Mouse (Mus musculus): ENCODE data around the gene Gm9046.
"Not testable (repeated sequence)": the region's sequence is repeated elsewhere in the genome, so short reads cannot be mapped to it uniquely, and the experiment has no call there.

Gene Gm9046

DNA sequence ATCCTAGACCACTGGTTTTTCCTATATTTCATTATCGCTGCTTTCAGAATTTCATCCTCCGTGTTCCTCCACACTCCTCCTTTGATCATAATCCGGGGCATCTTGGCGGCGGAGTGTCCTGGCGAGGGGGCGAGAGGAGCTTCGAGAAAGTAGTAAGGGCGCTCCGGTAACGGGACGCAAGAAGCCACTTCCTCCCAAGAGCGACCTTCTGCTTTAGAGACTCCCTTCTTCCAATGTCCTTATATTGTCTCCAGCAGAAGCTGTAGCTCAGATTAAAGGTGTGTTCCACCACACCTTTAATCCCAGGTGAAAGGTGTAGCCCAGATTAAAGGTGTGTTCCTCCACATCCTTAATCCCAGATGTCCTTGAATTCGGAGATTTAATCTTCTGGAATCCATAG lies at the start of gene Gm9046:
Gene Gm9046 (minus strand): TSS at position 101 of the 400 bp plus-strand sequence.
- not testable (repeated sequence) for DNase-seq

DNA sequence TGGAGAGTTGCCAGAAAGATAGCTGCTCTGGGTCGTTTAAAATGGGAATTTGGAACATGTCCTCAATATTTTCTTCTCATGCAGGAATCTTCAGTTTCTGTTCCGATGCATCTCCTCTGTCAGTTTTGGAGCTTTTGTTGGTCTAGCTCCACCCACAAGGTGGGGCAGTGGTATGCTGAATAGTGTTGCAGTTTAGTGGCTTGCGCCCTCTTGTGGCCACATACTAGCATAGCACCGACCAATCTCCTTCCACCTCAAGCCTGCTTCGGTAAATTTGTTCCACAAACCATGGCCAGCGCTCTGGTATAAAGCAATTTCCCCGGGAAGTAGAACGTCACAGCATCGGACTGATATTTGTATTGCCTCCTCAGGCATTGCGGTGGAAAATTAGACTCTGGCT lies 27.4 kb upstream of the Gm9046 start:
- DNase-seq = peak; percentile 55 to 71

- no peak for DNase-seq
Measured at GRCm38 (mm10) chr10:118369518-118369917, 26.5 kb upstream of the Gm9046 start.

DNA sequence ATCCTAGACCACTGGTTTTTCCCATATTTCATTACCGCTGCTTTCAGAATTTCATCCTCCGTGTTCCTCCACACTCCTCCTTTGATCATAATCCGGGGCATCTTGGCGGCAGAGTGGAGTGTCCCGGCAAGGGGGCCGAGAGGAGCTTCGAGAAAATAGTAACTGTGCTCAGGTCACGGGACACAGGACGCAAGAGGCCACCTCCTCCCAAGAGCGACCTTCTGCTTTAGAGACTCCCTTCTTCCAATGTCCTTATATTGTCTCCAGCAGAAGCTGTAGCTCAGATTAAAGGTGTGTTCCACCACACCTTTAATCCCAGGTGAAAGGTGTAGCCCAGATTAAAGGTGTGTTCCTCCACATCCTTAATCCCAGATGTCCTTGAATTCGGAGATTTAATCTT lies 10.9 kb upstream of the Gm9046 start, which contains the start of gene Gm9049:
Gene Gm9049 (minus strand): TSS at position 101 of the 400 bp plus-strand sequence.
- not testable (repeated sequence) for DNase-seq

GRCm38 (mm10) chr10:118348579-118348978 lies 5.5 kb upstream of the Gm9046 start, which contains the start of gene Gm9048:
Gene Gm9048, minus strand, starts transcription at chr10:118348679.
- not testable (repeated sequence) for DNase-seq

DNA sequence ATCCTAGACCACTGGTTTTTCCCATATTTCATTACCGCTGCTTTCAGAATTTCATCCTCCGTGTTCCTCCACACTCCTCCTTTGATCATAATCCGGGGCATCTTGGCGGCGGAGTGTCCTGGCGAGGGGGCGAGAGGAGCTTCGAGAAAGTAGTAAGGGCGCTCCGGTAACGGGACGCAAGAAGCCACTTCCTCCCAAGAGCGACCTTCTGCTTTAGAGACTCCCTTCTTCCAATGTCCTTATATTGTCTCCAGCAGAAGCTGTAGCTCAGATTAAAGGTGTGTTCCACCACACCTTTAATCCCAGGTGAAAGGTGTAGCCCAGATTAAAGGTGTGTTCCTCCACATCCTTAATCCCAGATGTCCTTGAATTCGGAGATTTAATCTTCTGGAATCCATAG lies 5.3 kb downstream of the Gm9046 start, which contains the start of gene Gm9045:
Gene Gm9045 (minus strand): TSS at position 101 of the 400 bp plus-strand sequence.
- DNase-seq = not testable (repeated sequence)

GRCm38 (mm10) chr10:118332308-118332707 lies 10.7 kb downstream of the Gm9046 start, which contains the start of gene Gm9044:
Gene Gm9044, minus strand, starts transcription at chr10:118332408.
- DNase-seq = not testable (repeated sequence)

- DNase-seq = not testable (repeated sequence)
Measured at GRCm38 (mm10) chr10:118326869-118327268, 16.2 kb downstream of the Gm9046 start, which contains the start of gene Gm9040. Gene Gm9040, minus strand, starts transcription at chr10:118326969.

DNA sequence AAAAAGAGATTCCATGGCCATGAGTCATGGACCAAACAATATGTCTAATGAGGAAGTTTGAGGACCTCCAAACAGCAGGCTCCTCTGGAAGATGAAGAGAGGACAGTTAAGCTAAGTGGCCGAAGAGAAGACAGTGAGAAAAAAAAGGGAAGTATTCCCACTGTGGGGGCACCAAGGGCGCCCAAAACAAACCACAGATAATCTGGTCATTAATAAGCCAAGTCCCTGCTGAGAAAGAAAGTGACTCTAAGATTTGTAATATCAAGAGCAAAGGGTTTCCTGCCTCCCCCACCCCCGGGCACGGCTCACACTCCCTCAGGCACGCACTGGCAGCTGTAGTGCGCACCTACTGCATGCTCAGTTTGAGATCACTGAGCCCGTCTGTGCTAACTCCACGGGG lies 24.0 kb downstream of the Gm9046 start:
- DNase-seq = no peak

DNA sequence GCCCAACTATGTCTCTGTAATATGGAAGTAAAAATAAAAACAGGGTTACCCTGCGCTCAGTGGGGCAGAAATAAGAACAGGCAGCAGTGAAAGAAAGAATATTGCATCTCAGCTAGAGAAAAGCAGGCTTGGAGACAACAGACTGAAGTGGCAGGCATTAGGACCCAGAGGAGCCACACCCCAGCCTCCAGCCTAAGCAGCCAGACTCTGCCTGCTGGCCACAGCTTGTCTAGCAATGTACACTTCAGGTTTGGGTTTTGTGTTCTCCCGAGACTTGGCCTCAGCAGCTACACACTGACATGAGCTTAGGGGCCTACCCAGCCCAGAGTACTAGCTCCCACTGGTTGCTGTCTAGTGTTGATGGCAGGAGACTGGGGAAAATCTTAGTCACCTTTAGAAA lies 40.9 kb downstream of the Gm9046 start:
- DNase-seq = not testable (repeated sequence)

DNA sequence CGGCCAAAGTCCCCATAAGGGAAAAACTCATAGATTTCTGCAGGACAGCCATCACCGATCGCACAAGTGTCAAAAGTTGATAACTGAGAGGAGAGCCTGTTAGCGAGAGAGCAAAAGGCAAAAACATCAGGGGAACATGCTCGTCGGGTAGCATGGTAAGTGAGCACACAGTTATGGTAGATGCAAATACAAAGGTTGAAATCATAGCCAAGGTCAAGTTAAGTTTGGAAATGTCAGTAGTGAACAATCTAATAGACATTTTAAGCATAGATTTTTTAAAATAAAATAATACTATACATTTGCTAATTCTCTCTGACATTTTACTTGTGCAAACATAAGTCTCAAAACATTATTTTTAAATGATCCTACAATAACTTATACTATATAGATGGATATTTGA lies 48.1 kb downstream of the Gm9046 start, which contains the start of gene Iltifb:
Gene Iltifb (minus strand): TSS at position 101 of the 400 bp plus-strand sequence.
- DNase-seq = no peak

All from thymus, adult 18-20 months (tissue).